Mouse (Mus musculus) CH12.LX (cell line): Measurements from ENCODE around the gene Cacnb4. TPM values are rescaled to one million over a fixed set of nuclear protein-coding genes. Genes with fewer than 3 reads are reported as not detected.

Source experiments
- DNase-seq: peaks from one replicate; pipeline ENCODE4 v3.0.0-alpha.2; 2013; ENCODE audit errors: extremely low read depth
- H3K27ac ChIP-seq: 2 replicates; pipeline ENCODE4 v1.5.1; 2012; ENCODE audit warnings: low read depth, mild to moderate bottlenecking, control low read depth, moderate library complexity; ENCODE audit not compliant: insufficient read depth
- H3K27me3 ChIP-seq: replicated peaks from 2 replicates; pipeline ENCODE3; 2012; ENCODE audit warnings: inconsistent platforms
- H3K36me3 ChIP-seq, 2 experiments: replicated peaks in 1 of 2; 2 replicates each; pipeline versions ENCODE3 to v1.6.1; 2012; ENCODE audit warnings: inconsistent platforms in 1 of 2, low read length in 1 of 2, mild to moderate bottlenecking in 1 of 2, mixed read lengths in 1 of 2, moderate library complexity in 1 of 2; ENCODE audit not compliant: control insufficient read depth in 1 of 2, insufficient read depth in 1 of 2
- H3K4me1 ChIP-seq, 2 experiments: 2 replicates each; pipeline ENCODE4 v1.6.1; 2012; ENCODE audit warnings: inconsistent platforms in 1 of 2, moderate library complexity in 1 of 2; ENCODE audit not compliant: insufficient read depth in 2 of 2, control insufficient read depth in 1 of 2
- H3K4me2 ChIP-seq: 2 replicates; pipeline ENCODE4 v1.6.1; 2012; ENCODE audit warnings: low read depth, mild to moderate bottlenecking, control low read depth; ENCODE audit not compliant: poor library complexity, insufficient read depth, severe bottlenecking
- H3K4me3 ChIP-seq, 3 experiments: fragments of 150-350 bp in 1 of 3; sonication (generic) in 1 of 3; replicated peaks in 1 of 3; 2 replicates each; pipeline versions ENCODE3 to v1.5.1; 2011 to 2012; ENCODE audit warnings: low read depth in 2 of 3, low read length in 2 of 3, mild to moderate bottlenecking in 2 of 3, moderate library complexity in 2 of 3, control low read depth in 1 of 3, improper control_type of control experiment in 1 of 3, inconsistent platforms in 1 of 3, mixed read lengths in 1 of 3; ENCODE audit not compliant: poor library complexity in 1 of 3
- H3K79me2 ChIP-seq: replicated peaks from 2 replicates; pipeline ENCODE4 v1.6.1; 2012; ENCODE audit warnings: mild to moderate bottlenecking, moderate library complexity; ENCODE audit not compliant: control insufficient read depth, poor library complexity, insufficient read depth, severe bottlenecking; ENCODE audit errors: extremely low read depth
- H3K9ac ChIP-seq: 2 replicates; pipeline ENCODE4 v1.6.1; 2012; ENCODE audit warnings: low read depth, mild to moderate bottlenecking, control low read depth, moderate library complexity; ENCODE audit not compliant: insufficient read depth
- H3K9me3 ChIP-seq: replicated peaks from 2 replicates; pipeline ENCODE3; 2012; ENCODE audit warnings: low read length, inconsistent platforms, mixed read lengths
- BHLHE40 ChIP-seq: IDR thresholded peaks from 2 replicates; pipeline ENCODE4 v1.6.1; 2011; ENCODE audit warnings: mild to moderate bottlenecking, low read depth, low read length, improper control_type of control experiment
- CTCF ChIP-seq, 2 experiments: IDR thresholded peaks in 1 of 2; conservative IDR thresholded peaks in 1 of 2; 2 replicates each; pipeline ENCODE4 v1.5.1; 2011 to 2012; ENCODE audit warnings: low read depth in 2 of 2, low read length in 2 of 2, improper control_type of control experiment in 1 of 2, inconsistent platforms in 1 of 2, mild to moderate bottlenecking in 1 of 2, moderate library complexity in 1 of 2
- ELF1 ChIP-seq: IDR thresholded peaks from 2 replicates; pipeline ENCODE4 v1.6.1; 2014; ENCODE audit warnings: low read depth, mild to moderate bottlenecking, inconsistent platforms, low read length, improper control_type of control experiment
- EP300 ChIP-seq: IDR thresholded peaks from 2 replicates; pipeline ENCODE4 v1.6.1; 2011; ENCODE audit warnings: low read length, improper control_type of control experiment
- ETS1 ChIP-seq: conservative IDR thresholded peaks from 2 replicates; pipeline ENCODE4 v1.6.1; 2012; ENCODE audit warnings: low read depth, mild to moderate bottlenecking, inconsistent platforms, low read length, improper control_type of control experiment, moderate library complexity
- GABPA ChIP-seq: IDR thresholded peaks from 2 replicates; pipeline ENCODE4 v1.6.1; 2012; ENCODE audit warnings: low read depth, low read length, improper control_type of control experiment, inconsistent platforms; ENCODE audit not compliant: insufficient replicate concordance
- HCFC1 ChIP-seq: IDR thresholded peaks from 2 replicates; pipeline ENCODE4 v1.6.1; 2012; ENCODE audit warnings: low read depth, mild to moderate bottlenecking, inconsistent platforms, low read length, improper control_type of control experiment
- JUN ChIP-seq: IDR thresholded peaks from 2 replicates; pipeline ENCODE4 v1.6.1; 2011; ENCODE audit warnings: low read depth, mild to moderate bottlenecking, low read length, improper control_type of control experiment, moderate library complexity; ENCODE audit not compliant: insufficient read depth
- JUND ChIP-seq: conservative IDR thresholded peaks from 2 replicates; pipeline ENCODE4 v1.6.1; 2011; ENCODE audit warnings: low read depth, low read length, improper control_type of control experiment
- MAFK ChIP-seq: IDR thresholded peaks from 2 replicates; pipeline ENCODE4 v1.6.1; 2011; ENCODE audit warnings: low read length, improper control_type of control experiment; ENCODE audit not compliant: insufficient replicate concordance
- MAX ChIP-seq: IDR thresholded peaks from 2 replicates; pipeline ENCODE4 v1.6.1; 2011; ENCODE audit warnings: low read length, improper control_type of control experiment
- MEF2A ChIP-seq: IDR thresholded peaks from 2 replicates; pipeline ENCODE4 v1.6.1; 2014; ENCODE audit warnings: low read depth, mild to moderate bottlenecking, inconsistent platforms, low read length, improper control_type of control experiment, borderline replicate concordance
- MYC ChIP-seq: IDR thresholded peaks from 2 replicates; pipeline ENCODE4 v1.6.1; 2011; ENCODE audit warnings: low read depth, mild to moderate bottlenecking, improper control_type of control experiment, low read length
- NELFE ChIP-seq: IDR thresholded peaks from 2 replicates; pipeline ENCODE4 v1.6.1; 2011; ENCODE audit warnings: low read depth, low read length, improper control_type of control experiment
- NRF1 ChIP-seq: IDR thresholded peaks from 2 replicates; pipeline ENCODE4 v1.6.1; 2014; ENCODE audit warnings: low read depth, mild to moderate bottlenecking, inconsistent platforms, low read length, improper control_type of control experiment, moderate library complexity
- PAX5 ChIP-seq: IDR thresholded peaks from 2 replicates; pipeline ENCODE4 v1.6.1; 2012; ENCODE audit warnings: low read length, inconsistent platforms, mixed read lengths
- POLR2AphosphoS2 ChIP-seq: IDR thresholded peaks from 2 replicates; pipeline ENCODE4 v1.6.1; 2011; ENCODE audit warnings: low read depth, low read length, improper control_type of control experiment
- RCOR1 ChIP-seq: conservative IDR thresholded peaks from 2 replicates; pipeline ENCODE4 v1.6.1; 2012; ENCODE audit warnings: low read depth, mild to moderate bottlenecking, inconsistent platforms, low read length, improper control_type of control experiment
- SIN3A ChIP-seq: IDR thresholded peaks from 2 replicates; pipeline ENCODE4 v1.6.1; 2012; ENCODE audit warnings: low read length, improper control_type of control experiment, inconsistent platforms
- TBP ChIP-seq: conservative IDR thresholded peaks from 2 replicates; pipeline ENCODE4 v1.6.1; 2011; ENCODE audit warnings: low read depth, low read length, improper control_type of control experiment
- TCF12 ChIP-seq: IDR thresholded peaks from 2 replicates; pipeline ENCODE4 v1.6.1; 2014; ENCODE audit warnings: low read depth, mild to moderate bottlenecking, inconsistent platforms, low read length, improper control_type of control experiment
- UBTF ChIP-seq: IDR thresholded peaks from 2 replicates; pipeline ENCODE4 v1.6.1; 2012; ENCODE audit warnings: low read depth, mild to moderate bottlenecking, inconsistent platforms, low read length, improper control_type of control experiment, moderate library complexity
- USF1 ChIP-seq: IDR thresholded peaks from 2 replicates; pipeline ENCODE4 v1.6.1; 2014; ENCODE audit warnings: low read depth, mild to moderate bottlenecking, inconsistent platforms, low read length, improper control_type of control experiment
- ZC3H11A ChIP-seq: IDR thresholded peaks from 2 replicates; pipeline ENCODE4 v1.6.1; 2012; ENCODE audit warnings: low read depth, mild to moderate bottlenecking, inconsistent platforms, low read length, improper control_type of control experiment
- ZMIZ1 ChIP-seq: IDR thresholded peaks from 2 replicates; pipeline ENCODE4 v1.6.1; 2012; ENCODE audit warnings: low read depth, mild to moderate bottlenecking, inconsistent platforms, low read length, improper control_type of control experiment
- ZNF384 ChIP-seq: IDR thresholded peaks from 2 replicates; pipeline ENCODE4 v1.6.1; 2012; ENCODE audit warnings: low read depth, low read length, improper control_type of control experiment, inconsistent platforms
- dilution Hi-C: fragments of 300-500 bp; cut with MboI; formaldehyde crosslinking; loops from 2 replicates; pipeline ENCODE4 v1.14.3; 2020; ENCODE audit warnings: low sequenced_read_pairs; ENCODE audit not compliant: extremely low pct_unique_long_range_greater_than_20kb, extremely low pct_ligation_motif_present
- in situ Hi-C: fragments of 300-500 bp; cut with MboI; formaldehyde crosslinking; loops from 3 replicates; pipeline ENCODE4 v1.14.3; 2019; ENCODE audit warnings: low sequenced_read_pairs, low pct_ligation_motif_present, low pct_unique_long_range_greater_than_20kb, mixed read lengths
- polyA plus RNA-seq: library from polyadenylated mRNA; unstranded; fragments of >175 nt; gene quantifications from 2 replicates; pipeline ENCODE4 v1.2.1, GENCODE M21; 2012; ENCODE audit warnings: low read depth; ENCODE audit not compliant: insufficient read length
- total RNA-seq, 2 experiments: library from RNA; depleted of rRNA; stranded (reverse); fragments of 300-350 nt in 1 of 2; fragments of >200 nt in 1 of 2; gene quantifications; 2 replicates each; pipeline ENCODE4 v1.2.3; 2012 to 2014

The Cacnb4 gene
- total and polyA plus RNA-seq, 3 experiments, result 0.77 to 3.4 (median 1.5) TPM

GRCm38 (mm10) chr2:52619406-52619974 is 57.1 kb downstream of the Cacnb4 start:
- Histone ChIP-seq H3K4me3 (no peak overlapping the region), H3K4me2 (no peak overlapping the region), H3K4me1 (peaks cover 0 to 3% of the 10 kb centered on the region in 2 experiments; a peak in 1 of 4 replicates), H3K9me3 (no peaks in the 10 kb centered on the region), H3K27me3 (no peaks in the 10 kb centered on the region), H3K27ac (no peak overlapping the region), H3K79me2 (no peaks in the 10 kb centered on the region), H3K36me3 (no peaks in the 10 kb centered on the region), H3K9ac (no peak overlapping the region)
- no peak for TF ChIP-seq MAX
- TF ChIP-seq JUN, result no peak
- TF ChIP-seq HCFC1, result no peak
- no peak for TF ChIP-seq MYC
- TF ChIP-seq EP300, result no peak
- TF ChIP-seq JUND, result no peak
- TF ChIP-seq ETS1, result no peak
- no peak for TF ChIP-seq USF1
- no peak for TF ChIP-seq ZC3H11A
- no peak for TF ChIP-seq RCOR1
- no peak for TF ChIP-seq MEF2A
- TF ChIP-seq ZMIZ1, result no peak
- TF ChIP-seq SIN3A, result no peak
- TF ChIP-seq TCF12, result no peak
- no peak for TF ChIP-seq UBTF
- no peak for TF ChIP-seq NRF1
- in situ Hi-C loops, result no loop called here
- dilution Hi-C loops, result no loop called here
- no peak for DNase-seq

DNA sequence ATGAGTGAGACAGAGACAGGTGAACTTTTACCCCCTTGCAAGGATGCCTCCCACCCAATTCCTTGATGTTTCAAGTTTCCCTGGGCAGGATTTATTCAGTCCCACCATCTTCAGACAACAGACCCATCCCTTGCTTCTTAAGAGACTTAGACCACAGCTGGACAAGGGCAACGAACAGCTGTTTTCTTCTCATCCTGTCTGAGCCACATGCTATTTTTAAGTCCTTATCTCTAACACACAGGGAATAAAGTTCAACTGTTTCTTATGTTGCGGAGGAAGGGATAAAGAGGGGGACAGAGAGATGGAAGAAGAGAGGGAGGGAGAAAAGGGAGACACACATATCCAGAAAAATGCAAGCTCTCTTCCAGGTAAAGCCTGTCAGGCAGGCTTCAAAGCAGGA is 57.8 kb downstream of the Cacnb4 start:
- dilution Hi-C loops (no loop called here), in situ Hi-C loops (no loop called here)
- no peak overlapping the region for H3K27ac ChIP-seq
- no peak overlapping the region for H3K9ac ChIP-seq
- no peaks in the 10 kb centered on the region for H3K27me3 ChIP-seq
- DNase-seq, result no peak
- H3K4me3 ChIP-seq, result no peak overlapping the region
- no peaks in the 10 kb centered on the region for H3K9me3 ChIP-seq
- no peak overlapping the region for H3K4me2 ChIP-seq
- H3K4me1 ChIP-seq, result peaks cover 0 to 3% of the 10 kb centered on the region in 2 experiments; a peak in 1 of 4 replicates
- TF ChIP-seq BHLHE40 (no peak), TBP (no peak), ZNF384 (no peak), MYC (no peak), NELFE (no peak), HCFC1 (no peak), CTCF (conservative IDR thresholded peaks at IDR 0.05 in 1 of 2, IDR thresholded peaks at IDR 0.05 in 1 of 2; ENCODE audit: low read depth in 2 of 2, low read length in 2 of 2) (no peak), PAX5 (no peak), POLR2AphosphoS2 (no peak), ELF1 (no peak), NRF1 (no peak), JUN (no peak), UBTF (no peak), GABPA (no peak), JUND (no peak), MAFK (no peak), ZMIZ1 (no peak)
- H3K36me3 ChIP-seq, result no peaks in the 10 kb centered on the region
- no peaks in the 10 kb centered on the region for H3K79me2 ChIP-seq
